In genomic region chr12:53908761-53909160, GRCm38 (mm10) we compare ENCODE assay signal across 16 mouse cellular contexts.
"Had no signal": no experiment of that assay in that cellular context is flagged by ENCODE, and none has a peak within 500 bp of the region (broad histone marks: within the 10 kb centered on the region; RNA-seq: fewer than 3 reads in every experiment).

No protein-coding gene starts in this region.

- H3K9me3 ChIP-seq: kidney, embryonic 15.5 days; limb, embryonic 13.5 days; liver, embryonic 15.5 days; neural tube, embryonic 12.5 days had no signal

- H3K36me3 ChIP-seq: kidney, embryonic 15.5 days; limb, embryonic 13.5 days; liver, embryonic 15.5 days; neural tube, embryonic 12.5 days had no signal

- H3K9ac ChIP-seq: kidney, embryonic 15.5 days; limb, embryonic 13.5 days; liver, embryonic 15.5 days; neural tube, embryonic 12.5 days had no signal

- H3K4me3 ChIP-seq: kidney, embryonic 15.5 days; limb, embryonic 13.5 days; liver, embryonic 15.5 days; neural tube, embryonic 12.5 days had no signal

- DNase-seq: kidney, adult 2 months; kidney, postnatal 14 days; layer of hippocampus, adult 9-11 months; layer of hippocampus, postnatal 36 days; lung, adult 2 months; lung, postnatal 36 days; midbrain, embryonic 14.5 days; right cerebral cortex, postnatal 14 days; thymus, adult 18-20 months; thymus, postnatal 14 days had no signal

- ATAC-seq: lung, postnatal 0 days had no signal

- H3K27ac ChIP-seq: kidney, embryonic 15.5 days; limb, embryonic 13.5 days; liver, embryonic 15.5 days; neural tube, embryonic 12.5 days; stomach, postnatal 0 days had no signal

- H3K4me2 ChIP-seq: kidney, embryonic 15.5 days; limb, embryonic 13.5 days; liver, embryonic 15.5 days; neural tube, embryonic 12.5 days had no signal

- H3K27me3 ChIP-seq: limb, embryonic 13.5 days; liver, embryonic 15.5 days; neural tube, embryonic 12.5 days had no signal

- H3K4me1 ChIP-seq: kidney, embryonic 15.5 days; limb, embryonic 13.5 days; liver, embryonic 15.5 days; neural tube, embryonic 12.5 days had no signal
